Mouse (Mus musculus): ENCODE measurements at regions not wholly inside any gene's neighbourhood (a gene's known extent, or its start where the extent isn't known, plus 50 kb on each side); places are given as distances from the start of the nearest gene placed in this dataset.

GRCm38 (mm10) chr14:25167604-25168003 is 291.4 kb upstream of the Zmiz1 start:
- no peak overlapping the region for H3K4me3 ChIP-seq (ENCODE audit: low read depth, low read length)
- H3K4me2 ChIP-seq (replicated peaks; ENCODE audit: low read depth), result no peak overlapping the region
- no peaks in the 10 kb centered on the region for H3K27me3 ChIP-seq (replicated peaks; ENCODE audit: control insufficient read depth, insufficient read depth, low read length)
- 65% methylated on average over 4 of the region's 4 CpGs for WGBS
- no peak for ATAC-seq
- no peak overlapping the region for H3K9ac ChIP-seq (ENCODE audit: low read depth, low read length)
- no peak for TF ChIP-seq CTCF (IDR thresholded peaks at IDR 0.05; ENCODE audit: low read depth)
- no peaks in the 10 kb centered on the region for H3K36me3 ChIP-seq (ENCODE audit: control insufficient read depth, insufficient read depth)
- H3K4me1 ChIP-seq (replicated peaks; ENCODE audit: control insufficient read depth, insufficient read depth, low read length), result no peaks in the 10 kb centered on the region; the same call in 1 of the 2 replicates
- H3K27ac ChIP-seq (ENCODE audit: low read depth, low read length), result no peak overlapping the region
- no peaks in the 10 kb centered on the region for H3K9me3 ChIP-seq (ENCODE audit: control insufficient read depth)

GRCm38 (mm10) chr14:25168310-25168709 is 290.7 kb upstream of the Zmiz1 start:
- ATAC-seq, result no peak
- 50% methylated on average over 5 of the region's 5 CpGs for WGBS
- H3K4me2 ChIP-seq (replicated peaks; ENCODE audit: low read depth), result no peak overlapping the region
- H3K9me3 ChIP-seq (ENCODE audit: control insufficient read depth), result no peaks in the 10 kb centered on the region
- H3K4me1 ChIP-seq (replicated peaks; ENCODE audit: control insufficient read depth, insufficient read depth, low read length), result no peaks in the 10 kb centered on the region; the same call in 1 of the 2 replicates
- H3K36me3 ChIP-seq (ENCODE audit: control insufficient read depth, insufficient read depth), result no peaks in the 10 kb centered on the region
- H3K4me3 ChIP-seq (ENCODE audit: low read depth, low read length), result no peak overlapping the region
- H3K27me3 ChIP-seq (replicated peaks; ENCODE audit: control insufficient read depth, insufficient read depth, low read length), result no peaks in the 10 kb centered on the region
- H3K27ac ChIP-seq (ENCODE audit: low read depth, low read length), result no peak overlapping the region
- no peak overlapping the region for H3K9ac ChIP-seq (ENCODE audit: low read depth, low read length)
- TF ChIP-seq CTCF (IDR thresholded peaks at IDR 0.05; ENCODE audit: low read depth), result no peak

GRCm38 (mm10) chr14:25173281-25173680 is 285.7 kb upstream of the Zmiz1 start:
- no peak for ATAC-seq
- H3K4me1 ChIP-seq (replicated peaks; ENCODE audit: control insufficient read depth, insufficient read depth, low read length), result no peaks in the 10 kb centered on the region; the same call in 1 of the 2 replicates
- no peak overlapping the region for H3K9ac ChIP-seq (ENCODE audit: low read depth, low read length)
- no peak overlapping the region for H3K4me2 ChIP-seq (replicated peaks; ENCODE audit: low read depth)
- no peak for TF ChIP-seq CTCF (IDR thresholded peaks at IDR 0.05; ENCODE audit: low read depth)
- no peaks in the 10 kb centered on the region for H3K27me3 ChIP-seq (replicated peaks; ENCODE audit: control insufficient read depth, insufficient read depth, low read length)
- H3K4me3 ChIP-seq (ENCODE audit: low read depth, low read length), result no peak overlapping the region
- H3K9me3 ChIP-seq (ENCODE audit: control insufficient read depth), result no peaks in the 10 kb centered on the region
- H3K36me3 ChIP-seq (ENCODE audit: control insufficient read depth, insufficient read depth), result no peaks in the 10 kb centered on the region
- 43% methylated on average over 6 of the region's 6 CpGs for WGBS
- H3K27ac ChIP-seq (ENCODE audit: low read depth, low read length), result no peak overlapping the region

- WGBS, result 74% methylated on average over 6 of the region's 6 CpGs
- no peak for TF ChIP-seq CTCF (IDR thresholded peaks at IDR 0.05; ENCODE audit: low read depth)
- no peaks in the 10 kb centered on the region for H3K36me3 ChIP-seq (ENCODE audit: control insufficient read depth, insufficient read depth)
- H3K4me1 ChIP-seq (replicated peaks; ENCODE audit: control insufficient read depth, insufficient read depth, low read length), result no peaks in the 10 kb centered on the region; the same call in 1 of the 2 replicates
- no peaks in the 10 kb centered on the region for H3K27me3 ChIP-seq (replicated peaks; ENCODE audit: control insufficient read depth, insufficient read depth, low read length)
- no peak overlapping the region for H3K4me3 ChIP-seq (ENCODE audit: low read depth, low read length)
- H3K4me2 ChIP-seq (replicated peaks; ENCODE audit: low read depth), result no peak overlapping the region
- no peak overlapping the region for H3K9ac ChIP-seq (ENCODE audit: low read depth, low read length)
- ATAC-seq, result no peak
- H3K27ac ChIP-seq (ENCODE audit: low read depth, low read length), result no peak overlapping the region
- H3K9me3 ChIP-seq (ENCODE audit: control insufficient read depth), result no peaks in the 10 kb centered on the region
Measured at GRCm38 (mm10) chr14:25173873-25174272, 285.1 kb upstream of the Zmiz1 start.

- no peaks in the 10 kb centered on the region for H3K27me3 ChIP-seq (replicated peaks; ENCODE audit: control insufficient read depth, insufficient read depth, low read length)
- TF ChIP-seq CTCF (IDR thresholded peaks at IDR 0.05; ENCODE audit: low read depth), result no peak
- 0 out of 2 replicates have a peak, but pooled peaks have one; percentile 21 for ATAC-seq
- no peaks in the 10 kb centered on the region; the same call in 1 of the 2 replicates for H3K4me1 ChIP-seq (replicated peaks; ENCODE audit: control insufficient read depth, insufficient read depth, low read length)
- no peaks in the 10 kb centered on the region for H3K36me3 ChIP-seq (ENCODE audit: control insufficient read depth, insufficient read depth)
- WGBS, result 47% methylated on average over 2 of the region's 2 CpGs
- no peaks in the 10 kb centered on the region for H3K9me3 ChIP-seq (ENCODE audit: control insufficient read depth)
- no peak overlapping the region for H3K27ac ChIP-seq (ENCODE audit: low read depth, low read length)
- no peak overlapping the region for H3K4me2 ChIP-seq (replicated peaks; ENCODE audit: low read depth)
- no peak overlapping the region for H3K4me3 ChIP-seq (ENCODE audit: low read depth, low read length)
- no peak overlapping the region for H3K9ac ChIP-seq (ENCODE audit: low read depth, low read length)
Measured at GRCm38 (mm10) chr14:25174402-25174801, 284.6 kb upstream of the Zmiz1 start.

- H3K4me1 ChIP-seq (replicated peaks; ENCODE audit: control insufficient read depth, insufficient read depth, low read length), result no peaks in the 10 kb centered on the region
- H3K4me2 ChIP-seq (replicated peaks; ENCODE audit: low read depth), result no peak overlapping the region
- no peak overlapping the region for H3K27ac ChIP-seq (ENCODE audit: low read depth, low read length)
- no peak for ATAC-seq
- H3K36me3 ChIP-seq (ENCODE audit: control insufficient read depth, insufficient read depth), result no peaks in the 10 kb centered on the region
- H3K27me3 ChIP-seq (replicated peaks; ENCODE audit: control insufficient read depth, insufficient read depth, low read length), result no peaks in the 10 kb centered on the region
- 56% methylated on average over 6 of the region's 6 CpGs for WGBS
- TF ChIP-seq CTCF (IDR thresholded peaks at IDR 0.05; ENCODE audit: low read depth), result no peak
- no peaks in the 10 kb centered on the region for H3K9me3 ChIP-seq (ENCODE audit: control insufficient read depth)
- no peak overlapping the region for H3K9ac ChIP-seq (ENCODE audit: low read depth, low read length)
- H3K4me3 ChIP-seq (ENCODE audit: low read depth, low read length), result no peak overlapping the region
Measured at GRCm38 (mm10) chr14:25176206-25176605, 282.8 kb upstream of the Zmiz1 start.

GRCm38 (mm10) chr14:25180126-25180525 is 278.9 kb upstream of the Zmiz1 start:
- ATAC-seq, result no peak

More at GRCm38 (mm10) chr14:25180126-25180525, 278.9 kb upstream of the Zmiz1 start:
- no peaks in the 10 kb centered on the region for H3K9me3 ChIP-seq (ENCODE audit: control insufficient read depth)
- no peak for TF ChIP-seq CTCF (IDR thresholded peaks at IDR 0.05; ENCODE audit: low read depth)
- H3K36me3 ChIP-seq (ENCODE audit: control insufficient read depth, insufficient read depth), result no peaks in the 10 kb centered on the region
- H3K4me3 ChIP-seq (ENCODE audit: low read depth, low read length), result no peak overlapping the region
- no peak overlapping the region for H3K9ac ChIP-seq (ENCODE audit: low read depth, low read length)
- H3K27ac ChIP-seq (ENCODE audit: low read depth, low read length), result no peak overlapping the region
- no peak overlapping the region for H3K4me2 ChIP-seq (replicated peaks; ENCODE audit: low read depth)
- H3K27me3 ChIP-seq (replicated peaks; ENCODE audit: control insufficient read depth, insufficient read depth, low read length), result no peaks in the 10 kb centered on the region
- 81% methylated on average over 9 of the region's 9 CpGs for WGBS
- H3K4me1 ChIP-seq (replicated peaks; ENCODE audit: control insufficient read depth, insufficient read depth, low read length), result peaks cover 4% of the 10 kb centered on the region; the same call in 1 of the 2 replicates

Measured in intestine, postnatal 0 days (tissue).